Mouse (Mus musculus): ENCODE measurements at regions not wholly inside any gene's neighbourhood (a gene's known extent, or its start where the extent isn't known, plus 50 kb on each side); places are given as distances from the start of the nearest gene placed in this dataset.

DNA sequence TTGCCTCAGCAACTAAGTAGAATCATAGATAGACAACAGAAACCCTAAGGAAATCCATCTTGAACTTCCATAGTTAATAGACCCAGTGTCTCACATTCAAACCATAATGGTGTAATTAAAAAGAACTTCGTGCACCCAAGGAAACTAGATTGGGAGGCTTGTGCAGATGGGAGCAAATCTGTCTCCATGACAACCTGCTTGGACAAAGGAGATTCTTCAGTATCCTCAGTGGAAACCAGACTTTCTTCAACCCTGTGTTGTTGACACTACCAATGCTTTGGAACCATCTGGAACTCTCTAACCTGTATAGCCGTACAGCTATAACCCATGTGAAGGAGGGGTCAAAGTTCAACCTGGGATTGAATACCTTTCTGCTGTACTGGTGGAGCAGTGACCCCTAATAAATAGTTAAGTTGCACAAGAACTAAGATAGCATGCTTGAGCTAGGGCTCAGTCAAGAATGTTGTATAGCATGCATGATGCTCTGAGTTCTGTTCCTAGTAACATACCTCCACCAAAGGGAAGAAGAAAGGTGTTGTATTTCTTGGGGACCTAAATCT, 64.2 kb upstream of the Otud4 start:
- TF ChIP-seq POLR2A (IDR thresholded peaks at IDR 0.05; ENCODE audit: borderline replicate concordance, extremely low read depth, low read depth, low read length) (no peak), CTCF (IDR thresholded peaks at IDR 0.05; ENCODE audit: insufficient read depth, low read length) (no peak)

All from lung, adult 2 months (tissue).